Mouse (Mus musculus) CH12.LX (cell line): ENCODE results near the gene Tlr9. TPM values are rescaled to one million over a fixed set of nuclear protein-coding genes. Genes with fewer than 3 reads are reported as not detected.

Experiments
- DNase-seq: peaks from one replicate; pipeline ENCODE4 v3.0.0-alpha.2; 2013; ENCODE audit errors: extremely low read depth
- H3K27ac ChIP-seq: 2 replicates; pipeline ENCODE4 v1.5.1; 2012; ENCODE audit warnings: low read depth, mild to moderate bottlenecking, control low read depth, moderate library complexity; ENCODE audit not compliant: insufficient read depth
- H3K27me3 ChIP-seq: replicated peaks from 2 replicates; pipeline ENCODE3; 2012; ENCODE audit warnings: inconsistent platforms
- H3K36me3 ChIP-seq, 2 experiments: replicated peaks in 1 of 2; 2 replicates each; pipeline versions ENCODE3 to v1.6.1; 2012; ENCODE audit warnings: inconsistent platforms in 1 of 2, low read length in 1 of 2, mild to moderate bottlenecking in 1 of 2, mixed read lengths in 1 of 2, moderate library complexity in 1 of 2; ENCODE audit not compliant: control insufficient read depth in 1 of 2, insufficient read depth in 1 of 2
- H3K4me1 ChIP-seq, 2 experiments: 2 replicates each; pipeline ENCODE4 v1.6.1; 2012; ENCODE audit warnings: inconsistent platforms in 1 of 2, moderate library complexity in 1 of 2; ENCODE audit not compliant: insufficient read depth in 2 of 2, control insufficient read depth in 1 of 2
- H3K4me2 ChIP-seq: 2 replicates; pipeline ENCODE4 v1.6.1; 2012; ENCODE audit warnings: low read depth, mild to moderate bottlenecking, control low read depth; ENCODE audit not compliant: poor library complexity, insufficient read depth, severe bottlenecking
- H3K4me3 ChIP-seq, 3 experiments: fragments of 150-350 bp in 1 of 3; sonication (generic) in 1 of 3; replicated peaks in 1 of 3; 2 replicates each; pipeline versions ENCODE3 to v1.5.1; 2011 to 2012; ENCODE audit warnings: low read depth in 2 of 3, low read length in 2 of 3, mild to moderate bottlenecking in 2 of 3, moderate library complexity in 2 of 3, control low read depth in 1 of 3, improper control_type of control experiment in 1 of 3, inconsistent platforms in 1 of 3, mixed read lengths in 1 of 3; ENCODE audit not compliant: poor library complexity in 1 of 3
- H3K79me2 ChIP-seq: replicated peaks from 2 replicates; pipeline ENCODE4 v1.6.1; 2012; ENCODE audit warnings: mild to moderate bottlenecking, moderate library complexity; ENCODE audit not compliant: control insufficient read depth, poor library complexity, insufficient read depth, severe bottlenecking; ENCODE audit errors: extremely low read depth
- H3K9ac ChIP-seq: 2 replicates; pipeline ENCODE4 v1.6.1; 2012; ENCODE audit warnings: low read depth, mild to moderate bottlenecking, control low read depth, moderate library complexity; ENCODE audit not compliant: insufficient read depth
- H3K9me3 ChIP-seq: replicated peaks from 2 replicates; pipeline ENCODE3; 2012; ENCODE audit warnings: low read length, inconsistent platforms, mixed read lengths
- CHD2 ChIP-seq: IDR thresholded peaks from 2 replicates; pipeline ENCODE4 v1.6.1; 2011; ENCODE audit warnings: low read length, improper control_type of control experiment
- CTCF ChIP-seq, 2 experiments: IDR thresholded peaks in 1 of 2; conservative IDR thresholded peaks in 1 of 2; 2 replicates each; pipeline ENCODE4 v1.5.1; 2011 to 2012; ENCODE audit warnings: low read depth in 2 of 2, low read length in 2 of 2, improper control_type of control experiment in 1 of 2, inconsistent platforms in 1 of 2, mild to moderate bottlenecking in 1 of 2, moderate library complexity in 1 of 2
- E2F4 ChIP-seq: IDR thresholded peaks from 2 replicates; pipeline ENCODE4 v1.6.1; 2011; ENCODE audit warnings: low read depth, low read length, improper control_type of control experiment; ENCODE audit not compliant: insufficient replicate concordance
- ETS1 ChIP-seq: conservative IDR thresholded peaks from 2 replicates; pipeline ENCODE4 v1.6.1; 2012; ENCODE audit warnings: low read depth, mild to moderate bottlenecking, inconsistent platforms, low read length, improper control_type of control experiment, moderate library complexity
- GABPA ChIP-seq: IDR thresholded peaks from 2 replicates; pipeline ENCODE4 v1.6.1; 2012; ENCODE audit warnings: low read depth, low read length, improper control_type of control experiment, inconsistent platforms; ENCODE audit not compliant: insufficient replicate concordance
- HCFC1 ChIP-seq: IDR thresholded peaks from 2 replicates; pipeline ENCODE4 v1.6.1; 2012; ENCODE audit warnings: low read depth, mild to moderate bottlenecking, inconsistent platforms, low read length, improper control_type of control experiment
- JUN ChIP-seq: IDR thresholded peaks from 2 replicates; pipeline ENCODE4 v1.6.1; 2011; ENCODE audit warnings: low read depth, mild to moderate bottlenecking, low read length, improper control_type of control experiment, moderate library complexity; ENCODE audit not compliant: insufficient read depth
- MAFK ChIP-seq: IDR thresholded peaks from 2 replicates; pipeline ENCODE4 v1.6.1; 2011; ENCODE audit warnings: low read length, improper control_type of control experiment; ENCODE audit not compliant: insufficient replicate concordance
- MAZ ChIP-seq: IDR thresholded peaks from 2 replicates; pipeline ENCODE4 v1.6.1; 2012; ENCODE audit warnings: low read depth, mild to moderate bottlenecking, inconsistent platforms, low read length, improper control_type of control experiment, moderate library complexity
- NELFE ChIP-seq: IDR thresholded peaks from 2 replicates; pipeline ENCODE4 v1.6.1; 2011; ENCODE audit warnings: low read depth, low read length, improper control_type of control experiment
- PAX5 ChIP-seq: IDR thresholded peaks from 2 replicates; pipeline ENCODE4 v1.6.1; 2012; ENCODE audit warnings: low read length, inconsistent platforms, mixed read lengths
- POLR2A ChIP-seq: IDR thresholded peaks from 2 replicates; pipeline ENCODE4 v1.6.1; 2011; ENCODE audit warnings: low read depth, mild to moderate bottlenecking, improper control_type of control experiment, low read length
- POLR2AphosphoS2 ChIP-seq: IDR thresholded peaks from 2 replicates; pipeline ENCODE4 v1.6.1; 2011; ENCODE audit warnings: low read depth, low read length, improper control_type of control experiment
- RAD21 ChIP-seq: IDR thresholded peaks from 2 replicates; pipeline ENCODE4 v1.6.1; 2011; ENCODE audit warnings: low read depth, mild to moderate bottlenecking, low read length, improper control_type of control experiment, moderate library complexity
- SMC3 ChIP-seq: IDR thresholded peaks from 2 replicates; pipeline ENCODE4 v1.6.1; 2011; ENCODE audit warnings: low read depth, low read length, improper control_type of control experiment
- UBTF ChIP-seq: IDR thresholded peaks from 2 replicates; pipeline ENCODE4 v1.6.1; 2012; ENCODE audit warnings: low read depth, mild to moderate bottlenecking, inconsistent platforms, low read length, improper control_type of control experiment, moderate library complexity
- USF2 ChIP-seq: conservative IDR thresholded peaks from 2 replicates; pipeline ENCODE4 v1.6.1; 2011; ENCODE audit warnings: low read depth, low read length, improper control_type of control experiment
- ZKSCAN1 ChIP-seq: IDR thresholded peaks from 2 replicates; pipeline ENCODE4 v1.6.1; 2012; ENCODE audit warnings: low read depth, inconsistent platforms, low read length, improper control_type of control experiment, borderline replicate concordance
- dilution Hi-C: fragments of 300-500 bp; cut with MboI; formaldehyde crosslinking; loops from 2 replicates; pipeline ENCODE4 v1.14.3; 2020; ENCODE audit warnings: low sequenced_read_pairs; ENCODE audit not compliant: extremely low pct_unique_long_range_greater_than_20kb, extremely low pct_ligation_motif_present
- in situ Hi-C: fragments of 300-500 bp; cut with MboI; formaldehyde crosslinking; loops from 3 replicates; pipeline ENCODE4 v1.14.3; 2019; ENCODE audit warnings: low sequenced_read_pairs, low pct_ligation_motif_present, low pct_unique_long_range_greater_than_20kb, mixed read lengths
- polyA plus RNA-seq: library from polyadenylated mRNA; unstranded; fragments of >175 nt; gene quantifications from 2 replicates; pipeline ENCODE4 v1.2.1, GENCODE M21; 2012; ENCODE audit warnings: low read depth; ENCODE audit not compliant: insufficient read length
- total RNA-seq, 2 experiments: library from RNA; depleted of rRNA; stranded (reverse); fragments of 300-350 nt in 1 of 2; fragments of >200 nt in 1 of 2; gene quantifications; 2 replicates each; pipeline ENCODE4 v1.2.3; 2012 to 2014

The Tlr9 gene
- total and polyA plus RNA-seq, 3 experiments: 1.0 to 12.5 (median 1.4) TPM

DNA sequence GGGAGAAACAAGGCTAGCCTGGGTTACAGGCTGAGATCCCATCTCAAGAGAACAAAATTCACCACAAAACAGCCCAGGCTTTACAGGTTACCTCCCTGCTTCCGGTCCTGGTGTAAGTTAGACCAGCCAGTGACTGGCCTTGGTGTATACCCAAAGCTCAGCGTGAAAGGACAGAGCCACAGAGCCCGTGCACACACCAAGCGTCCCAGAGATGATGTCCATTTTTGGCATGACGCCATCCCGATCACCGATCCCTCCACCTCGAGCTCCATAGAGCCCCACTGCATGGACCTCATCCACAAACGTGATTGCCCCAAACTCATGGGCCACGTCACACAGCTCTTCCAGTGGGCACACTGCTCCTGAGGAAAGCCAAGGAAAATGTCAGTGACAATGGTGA lies 15.5 kb downstream of the Tlr9 start:
- Histone ChIP-seq H3K9me3 (no peaks in the 10 kb centered on the region), H3K79me2 (no peaks in the 10 kb centered on the region), H3K27ac (no peak overlapping the region), H3K4me3 (no peak overlapping the region), H3K27me3 (no peaks in the 10 kb centered on the region), H3K4me2 (no peak overlapping the region), H3K36me3 (peaks cover 80 to 98% of the 10 kb centered on the region in 2 experiments), H3K9ac (no peak overlapping the region), H3K4me1 (peaks cover 10 to 15% of the 10 kb centered on the region in 2 experiments)
- in situ Hi-C loops (no loop called here), dilution Hi-C loops (no loop called here)
- no peak for DNase-seq
- no peak for TF ChIP-seq POLR2A
- no peak for TF ChIP-seq ETS1
- TF ChIP-seq ZKSCAN1: no peak
- no peak for TF ChIP-seq POLR2AphosphoS2
- no peak for TF ChIP-seq PAX5
- TF ChIP-seq GABPA: no peak
- TF ChIP-seq CHD2: no peak
- TF ChIP-seq NELFE: no peak
- no peak for TF ChIP-seq SMC3
- TF ChIP-seq E2F4: no peak
- TF ChIP-seq HCFC1: no peak
- TF ChIP-seq JUN: no peak
- no peak for TF ChIP-seq USF2
- TF ChIP-seq MAZ: no peak

DNA sequence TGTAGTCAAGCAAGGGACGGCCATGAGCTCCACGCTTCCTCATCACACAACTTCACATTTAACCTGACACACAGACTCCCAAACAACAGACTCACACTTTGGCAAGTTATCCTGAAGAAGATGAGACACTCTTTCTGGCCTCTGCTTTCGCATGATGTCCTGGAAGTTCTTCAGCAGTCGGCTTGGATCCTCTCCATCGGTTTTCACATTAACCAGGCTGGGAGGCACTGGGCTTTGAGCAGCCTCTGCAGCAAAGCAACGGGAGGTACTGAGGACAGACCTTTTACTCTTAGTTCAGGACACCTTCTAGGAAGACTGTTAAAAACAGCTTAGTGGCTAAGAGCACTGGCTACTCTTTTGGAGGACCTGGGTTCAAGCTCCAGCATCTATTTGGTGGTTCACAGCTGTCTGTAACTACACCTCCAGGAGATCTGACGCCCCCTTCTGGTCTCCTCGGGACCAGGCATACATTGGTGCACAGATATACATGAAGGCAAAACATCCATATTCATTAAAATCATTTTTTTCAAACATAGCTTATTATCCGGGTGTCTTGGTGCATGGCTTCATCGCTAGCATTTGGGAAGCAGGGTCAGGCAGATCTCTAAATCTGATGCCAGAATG lies 19.3 kb downstream of the Tlr9 start:
- in situ Hi-C loops: no loop called here
- no peak overlapping the region for H3K4me3 ChIP-seq
- no peak overlapping the region for H3K27ac ChIP-seq
- DNase-seq: no peak
- TF ChIP-seq MAFK (no peak), RAD21 (no peak; the same call in 1 of the 2 replicates), SMC3 (peak; percentile 21; the same call in 1 of the 2 replicates), UBTF (no peak), CTCF (conservative IDR thresholded peaks at IDR 0.05 in 1 of 2, IDR thresholded peaks at IDR 0.05 in 1 of 2; ENCODE audit: low read depth in 2 of 2, low read length in 2 of 2) (peak in 1 of 2 experiments; percentile 38; a peak in 2 of 4 replicates)
- no peaks in the 10 kb centered on the region for H3K27me3 ChIP-seq
- H3K4me1 ChIP-seq: peaks cover 0 to 13% of the 10 kb centered on the region in 2 experiments; a peak in 2 of 4 replicates
- H3K79me2 ChIP-seq: peaks cover 5% of the 10 kb centered on the region; the same call in 1 of the 2 replicates
- dilution Hi-C loops: no loop called here
- no peak overlapping the region for H3K4me2 ChIP-seq
- H3K9me3 ChIP-seq: no peaks in the 10 kb centered on the region
- H3K36me3 ChIP-seq: peaks cover 61 to 81% of the 10 kb centered on the region in 2 experiments
- no peak overlapping the region for H3K9ac ChIP-seq
